ENCODE assay signal across 31 mouse cellular contexts in the genomic region with DNA sequence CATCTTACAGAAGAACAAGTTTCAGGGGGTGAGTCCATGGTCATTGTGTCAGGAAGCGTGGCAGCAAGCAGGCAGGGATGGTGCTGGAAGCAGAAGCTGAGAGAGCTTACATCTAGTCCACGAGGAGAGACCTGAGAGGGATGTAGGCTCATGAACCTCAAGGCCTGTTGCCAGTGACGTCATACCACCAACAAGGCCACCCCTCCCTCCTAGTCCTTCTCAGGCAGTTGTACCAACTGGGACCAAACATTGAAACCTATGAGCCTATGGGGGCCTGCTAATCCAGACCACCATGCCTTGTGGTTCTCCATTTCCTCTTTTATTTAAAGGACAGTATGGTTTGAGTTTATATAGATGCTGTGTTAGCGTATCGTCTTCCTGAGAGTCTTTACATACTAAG.
A peak's percentile ranks its signal among the peaks of the same experiment; 100 is the strongest.
DNase-seq lines count a peak whose midpoint lies in the region; ATAC-seq and TF ChIP-seq lines count a peak whose summit lies in the region.
"Had no signal": no experiment of that assay in that cellular context is flagged by ENCODE, and none has a peak within 500 bp of the region (broad histone marks: within the 10 kb centered on the region; RNA-seq: fewer than 3 reads in every experiment).

No protein-coding gene starts in this region.

- peaks cover 5% of the 10 kb centered on the region; the same call in 1 of the 2 replicates for H3K4me1 ChIP-seq in midbrain, embryonic 11.5 days (ENCODE audit: control insufficient read depth, insufficient read depth, low read length)
- 0 out of 2 replicates have a peak, but pooled peaks cover 4% of the 10 kb centered on the region for H3K4me1 ChIP-seq in midbrain, embryonic 14.5 days (ENCODE audit: control insufficient read depth, insufficient read depth, low read length)
- H3K4me1 ChIP-seq in forebrain, postnatal 0 days (ENCODE audit: insufficient read depth), result no peaks in the 10 kb centered on the region
- H3K4me1 ChIP-seq: embryonic facial prominence, embryonic 10.5 days; embryonic facial prominence, embryonic 13.5 days; forebrain, embryonic 15.5 days; heart, embryonic 13.5 days had no signal

- no peaks in the 10 kb centered on the region for H3K36me3 ChIP-seq in midbrain, embryonic 11.5 days (ENCODE audit: control insufficient read depth, insufficient read depth, low read length)
- no peaks in the 10 kb centered on the region for H3K36me3 ChIP-seq in midbrain, embryonic 14.5 days (ENCODE audit: control insufficient read depth, insufficient read depth, low read length)
- H3K36me3 ChIP-seq in forebrain, postnatal 0 days (ENCODE audit: insufficient read depth), result no peaks in the 10 kb centered on the region
- H3K36me3 ChIP-seq: forebrain, embryonic 15.5 days had no signal

- H3K4me2 ChIP-seq in midbrain, embryonic 11.5 days, result no peak overlapping the region
- no peak overlapping the region for H3K4me2 ChIP-seq in midbrain, embryonic 14.5 days (ENCODE audit: low read length)
- H3K4me2 ChIP-seq in forebrain, postnatal 0 days (ENCODE audit: low read depth), result no peak overlapping the region
- H3K4me2 ChIP-seq: embryonic facial prominence, embryonic 13.5 days; forebrain, embryonic 12.5 days; forebrain, embryonic 15.5 days; heart, embryonic 13.5 days; hindbrain, embryonic 14.5 days had no signal

- DNase-seq in heart, adult 11 months, result peak; percentile 50
- no peak for DNase-seq in heart, adult 18-20 months
- peak; percentile 80 for DNase-seq in midbrain, embryonic 11.5 days (ENCODE audit: low spot score, missing footprints)
- no peak for DNase-seq in midbrain, embryonic 14.5 days
- DNase-seq in lung, postnatal 25 days (ENCODE audit: low spot score), result no peak
- no peak for DNase-seq in frontal cortex, postnatal 25 days (ENCODE audit: low spot score in 2 of 2)
- no peak for DNase-seq in forebrain, postnatal 0 days
- DNase-seq: adrenal gland, adult 8-10 months; adrenal gland, postnatal 25 days; B cell, adult 2 months; cerebellum, adult 2 months; cerebellum, adult 9-11 months; cerebellum, postnatal 25 days; embryo, embryonic 11 days; gastrocnemius, adult 2 months; gastrocnemius, postnatal 14 days; heart, postnatal 14 days; heart, postnatal 4 days had no signal

- no peak for ATAC-seq in midbrain, embryonic 11.5 days (ENCODE audit: low FRiP score)
- ATAC-seq in midbrain, embryonic 14.5 days (ENCODE audit: low FRiP score, low TSS enrichment), result no peak
- peak; percentile 66 for ATAC-seq in granulocyte monocyte progenitor cell, adult 5-6 weeks (replicated peaks; ENCODE audit: poor library complexity, severe bottlenecking)
- ATAC-seq in forebrain, postnatal 0 days, result no peak
- ATAC-seq: activated CD4-positive, CD25-positive, alpha-beta regulatory T cell, adult 4 months; forebrain, embryonic 15.5 days; hindbrain, postnatal 0 days; inflammation-experienced regulatory T-cells, adult 6 months; intestine, embryonic 16.5 days had no signal

- H3K9ac ChIP-seq in midbrain, embryonic 11.5 days (ENCODE audit: low read length), result no peak overlapping the region
- H3K9ac ChIP-seq in midbrain, embryonic 14.5 days (replicated peaks; ENCODE audit: low read length), result no peak overlapping the region
- no peak overlapping the region for H3K9ac ChIP-seq in forebrain, postnatal 0 days
- H3K9ac ChIP-seq: embryonic facial prominence, embryonic 13.5 days; forebrain, embryonic 12.5 days; forebrain, embryonic 15.5 days; heart, embryonic 13.5 days; hindbrain, embryonic 14.5 days had no signal

- H3K27ac ChIP-seq in midbrain, embryonic 11.5 days (ENCODE audit: low read depth, low read length), result no peak overlapping the region
- no peak overlapping the region for H3K27ac ChIP-seq in midbrain, embryonic 14.5 days (replicated peaks; ENCODE audit: low read depth, low read length)
- H3K27ac ChIP-seq in forebrain, postnatal 0 days (ENCODE audit: low read depth, low read length), result no peak overlapping the region
- H3K27ac ChIP-seq: embryonic facial prominence, embryonic 10.5 days; embryonic facial prominence, embryonic 13.5 days; forebrain, embryonic 12.5 days; forebrain, embryonic 15.5 days; gastrocnemius, adult 2 months; heart, embryonic 13.5 days; hindbrain, embryonic 14.5 days; hindbrain, postnatal 0 days had no signal

- no peaks in the 10 kb centered on the region for H3K27me3 ChIP-seq in midbrain, embryonic 11.5 days (ENCODE audit: control insufficient read depth, insufficient read depth, low read length)
- H3K27me3 ChIP-seq in midbrain, embryonic 14.5 days (ENCODE audit: control insufficient read depth, insufficient read depth, low read length), result no peaks in the 10 kb centered on the region
- no peaks in the 10 kb centered on the region for H3K27me3 ChIP-seq in forebrain, postnatal 0 days (ENCODE audit: insufficient read depth, low read length)
- H3K27me3 ChIP-seq: CH12.LX; embryonic facial prominence, embryonic 13.5 days; forebrain, embryonic 12.5 days; forebrain, embryonic 15.5 days; heart, embryonic 13.5 days had no signal

- H3K4me3 ChIP-seq in midbrain, embryonic 11.5 days (ENCODE audit: low read depth, low read length), result no peak overlapping the region
- H3K4me3 ChIP-seq in midbrain, embryonic 14.5 days (replicated peaks; ENCODE audit: low read depth, low read length), result no peak overlapping the region
- no peak overlapping the region for H3K4me3 ChIP-seq in forebrain, postnatal 0 days (ENCODE audit: low read depth, low read length)
- H3K4me3 ChIP-seq: embryonic facial prominence, embryonic 10.5 days; embryonic facial prominence, embryonic 13.5 days; erythroblast, embryonic 14.5 days; forebrain, embryonic 12.5 days; forebrain, embryonic 15.5 days; gastrocnemius, adult 2 months; heart, embryonic 13.5 days had no signal

- TF ChIP-seq CTCF in forebrain, postnatal 0 days (IDR thresholded peaks at IDR 0.05; ENCODE audit: low read depth), result no peak

- no peaks in the 10 kb centered on the region for H3K9me3 ChIP-seq in midbrain, embryonic 11.5 days (ENCODE audit: control insufficient read depth, low read length)
- no peaks in the 10 kb centered on the region for H3K9me3 ChIP-seq in midbrain, embryonic 14.5 days (ENCODE audit: control insufficient read depth, low read length)
- H3K9me3 ChIP-seq in forebrain, postnatal 0 days (ENCODE audit: low read length), result no peaks in the 10 kb centered on the region
- H3K9me3 ChIP-seq: embryonic facial prominence, embryonic 10.5 days; embryonic facial prominence, embryonic 13.5 days; forebrain, embryonic 12.5 days; forebrain, embryonic 15.5 days; heart, embryonic 13.5 days had no signal

- WGBS in midbrain, embryonic 11.5 days, result 90% methylated on average over 5 of the region's 5 CpGs
- 85% methylated on average over 5 of the region's 5 CpGs for WGBS in midbrain, embryonic 14.5 days
- 83% methylated on average over 5 of the region's 5 CpGs for WGBS in forebrain, postnatal 0 days

Comparison
In these comparisons a context has a peak if more than half of its experiments do, and no peak if none do; other contexts are left out.
1. DNase-seq: peak in heart, adult 11 months (single experiment) and midbrain, embryonic 11.5 days (single experiment); none in heart, adult 18-20 months (0 of 2), midbrain, embryonic 14.5 days (single experiment), lung, postnatal 25 days (single experiment), frontal cortex, postnatal 25 days (0 of 2) and forebrain, postnatal 0 days (single experiment).